Mouse (Mus musculus) lung, postnatal 10 days (tissue): ENCODE results near the gene Fdx1l.
A peak's percentile ranks its signal among the peaks of the same experiment; 100 is the strongest.

Experiments
- DNase-seq: peaks from one replicate; pipeline ENCODE4 v3.0.0; 2021

The Fdx1l gene

GRCm38 (mm10) chr9:21073044-21073840 is at the start of gene Fdx1l, which contains the start of gene Gm49373:
TSS of gene Fdx1l (minus strand) at chr9:21073614.
TSS of gene Gm49373 (minus strand) at chr9:21073096.
- DNase-seq, result peak; percentile 94

GRCm38 (mm10) chr9:21121483-21121882 is 48.1 kb upstream of the Fdx1l start:
- DNase-seq, result no peak

- DNase-seq, result no peak
Observed at GRCm38 (mm10) chr9:21117073-21117472, 43.7 kb upstream of the Fdx1l start.

DNA sequence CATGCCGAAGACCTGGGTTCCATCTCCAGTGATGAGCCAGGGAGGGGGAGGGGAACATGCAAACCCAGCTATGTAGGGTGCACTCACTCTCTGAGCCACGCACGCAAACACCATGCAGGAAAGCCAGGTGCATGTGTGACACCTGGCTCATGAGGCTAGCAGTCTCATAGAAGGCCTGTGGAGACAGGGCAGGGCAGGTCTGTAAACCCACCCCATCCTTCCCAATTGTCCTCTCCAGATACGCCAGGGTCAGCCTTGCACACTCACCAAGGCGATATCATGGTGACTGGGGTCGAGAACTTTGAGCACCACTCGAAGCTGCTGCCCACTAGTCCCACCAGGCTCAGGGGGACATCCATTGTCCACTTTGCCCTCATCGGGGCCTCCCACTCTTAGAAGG is 41.7 kb upstream of the Fdx1l start:
- DNase-seq, result no peak

DNA sequence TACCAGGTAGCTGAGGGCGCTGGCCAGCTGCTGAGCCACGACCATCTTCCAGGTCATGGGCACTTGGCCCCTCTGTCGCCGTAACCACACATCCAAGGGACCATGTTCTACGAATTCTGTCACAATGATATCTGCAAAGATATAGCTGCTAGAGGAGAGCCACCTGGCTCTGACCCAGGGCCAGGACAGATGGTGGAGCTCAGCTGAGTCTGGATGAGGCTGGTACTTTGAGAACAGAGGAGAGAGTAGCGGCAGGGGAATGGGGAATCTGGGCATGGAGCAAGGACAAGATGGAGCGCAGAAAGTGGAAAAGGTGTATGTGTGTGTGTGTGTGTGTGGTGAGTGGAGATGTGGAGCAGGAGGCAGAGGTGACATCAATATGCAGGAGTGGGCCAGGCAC is 40.8 kb upstream of the Fdx1l start:
- no peak for DNase-seq

DNA sequence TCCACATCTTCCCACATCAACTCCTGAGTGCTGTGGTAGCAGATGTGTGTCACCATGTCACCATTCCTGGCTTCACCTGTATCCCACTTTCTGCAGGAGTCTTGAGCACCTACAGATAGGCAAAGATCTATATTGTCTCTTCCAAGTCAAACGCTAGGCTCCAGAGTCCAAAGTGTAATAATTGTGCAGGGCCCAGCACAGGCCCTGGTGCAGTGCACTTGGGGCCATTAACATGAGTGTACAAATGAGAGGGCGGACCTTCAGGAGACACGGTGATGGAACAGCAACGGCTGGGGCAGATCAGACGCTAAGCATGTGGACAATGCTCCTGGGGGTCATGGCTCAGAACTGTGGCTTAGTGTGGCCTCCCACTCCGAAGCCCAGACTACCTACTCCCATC is 40.3 kb upstream of the Fdx1l start:
- DNase-seq, result no peak

GRCm38 (mm10) chr9:21107607-21108237 is 34.3 kb upstream of the Fdx1l start:
- no peak for DNase-seq

GRCm38 (mm10) chr9:21105760-21106564 is 32.5 kb upstream of the Fdx1l start:
- DNase-seq, result no peak

GRCm38 (mm10) chr9:21104814-21105213 is 31.4 kb upstream of the Fdx1l start:
- DNase-seq, result no peak

GRCm38 (mm10) chr9:21102076-21102475 is 28.7 kb upstream of the Fdx1l start:
- DNase-seq, result no peak

DNA sequence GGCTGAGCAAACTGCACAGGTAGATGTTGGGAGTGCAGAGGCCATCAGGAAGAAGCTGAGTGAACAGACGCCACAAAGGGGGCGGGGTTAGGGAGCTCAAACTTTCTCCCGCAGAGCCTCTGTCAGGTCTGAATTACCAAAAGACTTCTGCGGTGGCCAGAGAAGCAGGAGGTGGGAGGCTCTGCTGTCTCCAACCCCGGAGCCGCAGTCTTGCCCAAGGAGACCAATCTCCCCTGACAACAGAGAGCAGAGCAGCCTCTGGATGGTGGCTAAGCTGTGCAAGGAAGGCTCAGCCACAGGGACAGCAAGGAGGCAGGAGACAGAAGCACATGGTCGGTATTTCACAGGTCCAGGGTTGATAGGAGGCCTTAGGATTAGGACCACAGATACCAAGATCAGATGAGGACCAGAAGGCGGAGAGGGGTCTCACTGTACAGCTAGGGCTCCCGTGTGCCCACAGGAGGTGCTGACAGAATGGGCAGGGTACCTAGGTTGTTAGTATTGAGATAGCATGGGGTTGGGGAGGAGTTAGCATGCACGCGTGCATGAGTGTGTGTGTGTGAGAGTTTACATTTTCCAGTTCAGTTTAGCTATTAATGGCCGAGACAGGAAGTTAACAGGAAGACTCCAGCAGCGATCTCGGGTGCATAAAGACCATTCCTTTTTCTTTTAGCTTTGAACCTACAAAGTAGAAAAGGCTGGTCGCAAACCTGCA is 27.2 kb upstream of the Fdx1l start:
- DNase-seq, result no peak

DNA sequence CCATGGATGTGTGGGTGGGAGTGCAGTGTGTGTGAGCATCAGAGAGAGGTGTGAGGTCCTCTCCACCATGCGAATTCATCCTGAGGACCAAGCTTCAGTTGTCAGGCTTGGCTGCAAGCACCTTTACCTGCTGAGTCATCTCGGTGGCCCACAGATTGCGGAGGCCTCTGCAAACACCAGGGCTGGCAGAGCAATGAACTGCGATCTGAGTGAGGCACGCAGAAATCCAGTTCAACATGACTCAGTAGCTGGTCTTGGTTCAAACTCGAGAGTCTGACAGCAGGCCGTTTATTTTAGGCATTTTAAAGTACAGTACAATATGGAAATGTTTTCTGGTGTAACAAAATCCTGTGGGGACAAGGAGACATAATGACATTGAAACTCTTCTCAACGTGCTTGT is 24.4 kb upstream of the Fdx1l start:
- no peak for DNase-seq

- DNase-seq, result no peak
Observed at GRCm38 (mm10) chr9:21095958-21096357, 22.5 kb upstream of the Fdx1l start.

- DNase-seq, result no peak
Observed at GRCm38 (mm10) chr9:21093423-21093822, 20.0 kb upstream of the Fdx1l start.

DNA sequence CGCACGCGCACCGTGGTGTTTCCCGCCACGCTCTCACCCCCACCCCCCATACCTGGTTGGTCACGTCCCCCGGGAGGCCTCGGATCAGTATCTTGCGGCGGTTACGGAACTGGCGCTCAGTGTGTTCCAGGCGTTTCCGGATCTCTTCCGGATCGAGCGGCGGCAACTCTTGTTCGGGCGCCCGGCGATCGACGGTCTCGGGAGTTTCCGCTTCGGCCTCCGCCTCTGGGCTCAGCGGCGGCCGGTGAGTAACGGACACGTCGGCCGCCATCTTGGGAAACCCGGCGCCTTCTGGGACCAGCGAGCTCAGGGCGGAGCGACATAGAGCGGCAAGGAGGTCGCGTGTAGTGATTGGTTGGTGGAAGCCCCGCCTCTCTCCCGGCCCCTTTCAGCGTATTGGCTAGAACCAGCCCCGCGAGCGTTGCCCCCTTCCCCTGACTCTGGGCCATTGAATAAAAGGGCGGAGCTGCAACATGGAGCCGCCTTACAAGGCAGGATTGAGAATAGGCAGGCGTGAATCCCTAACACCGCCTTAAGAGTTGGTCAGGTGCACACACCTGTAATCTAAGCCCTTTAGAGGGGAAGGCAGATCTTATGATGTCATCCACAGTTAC is 18.4 kb upstream of the Fdx1l start, which contains the start of the genes Gm38431 and Raver1:
Gm38431 (minus strand) TSS at position 291 of the 614 bp plus-strand sequence.
Raver1 (minus strand) TSS at position 302 of the 614 bp plus-strand sequence.
- DNase-seq, result peak; percentile 99

- DNase-seq, result no peak
Observed at GRCm38 (mm10) chr9:21090972-21091706, 17.7 kb upstream of the Fdx1l start.

DNA sequence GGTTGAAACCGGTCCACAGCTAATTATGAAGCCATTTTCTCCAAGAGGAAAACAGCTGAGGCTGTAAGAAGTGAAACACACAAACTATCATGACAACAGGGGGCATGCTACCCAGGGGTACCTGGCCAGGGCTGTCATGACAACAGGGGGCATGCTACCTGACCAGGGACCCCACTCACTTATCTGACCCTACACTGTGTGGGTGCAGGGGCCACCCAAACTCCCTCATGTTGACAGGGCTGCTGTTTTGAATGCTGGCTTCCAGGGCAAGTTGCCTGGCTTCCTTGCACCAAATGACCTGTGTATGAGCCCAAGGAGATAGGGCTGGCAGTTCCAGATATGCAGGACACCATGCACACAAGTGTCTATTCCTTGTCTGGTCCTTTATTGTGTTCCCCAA is 17.1 kb upstream of the Fdx1l start:
- no peak for DNase-seq

DNA sequence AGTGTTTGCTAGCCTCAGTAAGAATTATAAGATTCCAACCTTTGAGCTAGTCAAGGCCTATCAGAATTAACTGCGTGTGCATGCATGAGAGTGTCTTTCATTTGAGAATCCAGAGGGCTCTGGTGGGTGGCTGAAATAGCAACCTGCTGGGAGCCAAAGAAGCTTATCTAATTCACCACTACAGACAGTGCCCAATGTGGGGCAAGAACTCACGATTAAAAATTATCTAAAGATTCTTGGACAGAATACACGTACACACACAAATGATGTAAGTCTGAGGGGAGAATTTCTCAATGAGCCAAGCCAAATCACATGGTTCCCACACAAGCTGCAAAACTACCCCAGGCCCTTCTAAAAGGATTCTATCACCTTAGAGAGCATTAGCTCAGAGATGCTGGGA is 9.9 kb upstream of the Fdx1l start:
- DNase-seq, result no peak

DNA sequence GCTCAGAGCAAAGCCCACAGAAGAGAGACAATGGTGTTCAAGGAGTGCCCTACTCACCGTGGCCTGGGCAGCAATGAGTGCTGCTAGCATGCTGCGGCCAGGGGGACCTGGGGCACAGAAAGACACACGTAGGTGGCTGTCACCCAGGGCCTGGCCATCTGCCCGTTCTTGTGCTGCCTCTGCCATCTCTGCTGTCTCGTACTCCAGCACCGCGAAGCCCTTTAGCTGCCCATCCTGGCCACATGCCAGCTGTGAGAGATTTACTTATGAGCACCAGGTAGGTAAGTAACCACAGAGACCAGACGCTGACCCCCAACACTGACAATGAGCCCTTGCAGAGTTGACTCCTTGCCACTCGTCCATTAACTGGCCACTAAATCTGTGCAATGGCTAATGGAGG is 7.7 kb upstream of the Fdx1l start:
- DNase-seq, result no peak

DNA sequence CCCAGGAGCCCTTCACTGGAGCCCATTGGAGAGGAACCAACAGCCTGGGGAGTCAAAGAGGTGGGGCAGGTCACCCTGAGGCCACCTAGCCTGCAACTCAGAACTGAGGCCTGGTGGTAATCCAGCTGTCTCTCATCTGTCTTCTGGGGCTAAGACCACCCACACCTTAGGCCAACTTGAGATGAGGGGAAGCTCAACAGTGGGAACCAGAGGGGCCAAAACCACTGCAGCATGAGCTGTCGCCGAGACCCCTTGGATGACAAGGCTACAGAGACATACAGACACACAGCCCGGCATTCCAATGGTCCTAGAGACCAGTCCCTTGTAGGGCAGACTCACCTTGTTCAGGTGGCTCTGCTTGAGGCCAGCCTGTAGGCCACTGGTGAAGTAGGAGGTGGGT is 2.2 kb upstream of the Fdx1l start:
- DNase-seq, result no peak

DNA sequence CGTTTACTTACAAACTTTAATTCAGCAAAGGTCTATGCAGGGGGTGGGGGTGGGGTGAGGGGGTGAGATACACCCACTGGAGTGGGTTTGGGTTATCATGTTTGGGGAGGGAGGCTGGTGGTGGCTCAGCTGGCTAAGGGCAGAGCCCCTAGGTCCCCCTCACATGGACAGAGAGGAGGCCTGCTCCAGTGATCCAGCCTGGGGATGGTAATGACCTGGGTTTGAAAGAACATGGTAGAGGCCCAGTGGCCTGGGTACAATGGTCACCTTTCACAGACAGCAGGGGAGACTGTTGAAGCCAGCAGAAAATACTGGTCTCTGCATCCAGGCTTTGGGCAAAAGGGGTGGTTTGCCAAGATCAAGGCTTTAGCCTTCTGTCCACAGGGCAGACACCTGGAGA is 759 bp upstream of the Fdx1l start:
- no peak for DNase-seq

DNA sequence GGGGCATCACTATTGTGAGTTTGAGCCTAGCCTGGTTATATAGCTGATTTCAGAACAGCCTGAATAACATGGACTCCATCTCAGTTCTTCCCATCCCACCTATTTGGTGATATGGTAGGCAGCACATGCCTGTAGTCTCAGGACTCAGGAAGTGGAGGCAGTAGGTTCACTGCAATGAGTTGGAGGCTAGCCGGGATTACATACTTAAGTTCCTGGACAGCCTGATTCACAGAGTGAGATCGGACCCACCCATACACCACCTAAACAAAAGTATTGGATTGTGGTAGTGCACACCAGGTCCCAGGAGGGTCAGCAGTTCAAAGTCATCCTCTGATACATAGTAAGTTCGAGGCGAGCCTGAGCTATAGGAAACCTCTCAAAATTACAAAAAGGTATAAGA is 773 bp downstream of the Fdx1l start:
- no peak for DNase-seq
